Mouse (Mus musculus): ENCODE results near the gene Fkbp9. TPM values are rescaled to one million over a fixed set of nuclear protein-coding genes. Genes with fewer than 3 reads are reported as not detected.

Fkbp9 gene
- polyA plus RNA-seq, 1 experiment from 2014 or later, result 38.0 TPM

GRCm38 (mm10) chr6:56868565-56868964, 36.7 kb downstream of the Fkbp9 start:
- TF ChIP-seq CTCF (IDR thresholded peaks at IDR 0.05; ENCODE audit: low read depth), result no peak
- no peak for ATAC-seq

GRCm38 (mm10) chr6:56870027-56870426, 38.2 kb downstream of the Fkbp9 start:
- no peak for TF ChIP-seq CTCF (IDR thresholded peaks at IDR 0.05; ENCODE audit: low read depth)
- Histone ChIP-seq H3K27ac (ENCODE audit: low read depth, low read length) (no peak overlapping the region), H3K4me2 (replicated peaks; ENCODE audit: low read depth) (no peak overlapping the region), H3K27me3 (replicated peaks; ENCODE audit: control insufficient read depth, insufficient read depth, low read length) (no peaks in the 10 kb centered on the region), H3K36me3 (ENCODE audit: control insufficient read depth, insufficient read depth) (no peaks in the 10 kb centered on the region), H3K4me3 (ENCODE audit: low read depth, low read length) (no peak overlapping the region), H3K9ac (ENCODE audit: low read depth, low read length) (no peak overlapping the region), H3K9me3 (ENCODE audit: control insufficient read depth) (no peaks in the 10 kb centered on the region), H3K4me1 (replicated peaks; ENCODE audit: control insufficient read depth, insufficient read depth, low read length) (no peaks in the 10 kb centered on the region)
- ATAC-seq, result no peak
- 71% methylated on average over 2 of the region's 2 CpGs for WGBS

More at GRCm38 (mm10) chr6:56868565-56868964, 36.7 kb downstream of the Fkbp9 start:
- Histone ChIP-seq H3K36me3 (ENCODE audit: control insufficient read depth, insufficient read depth) (no peaks in the 10 kb centered on the region), H3K4me2 (replicated peaks; ENCODE audit: low read depth) (no peak overlapping the region), H3K27me3 (replicated peaks; ENCODE audit: control insufficient read depth, insufficient read depth, low read length) (no peaks in the 10 kb centered on the region), H3K27ac (ENCODE audit: low read depth, low read length) (no peak overlapping the region), H3K4me1 (replicated peaks; ENCODE audit: control insufficient read depth, insufficient read depth, low read length) (no peaks in the 10 kb centered on the region), H3K4me3 (ENCODE audit: low read depth, low read length) (no peak overlapping the region), H3K9ac (ENCODE audit: low read depth, low read length) (no peak overlapping the region), H3K9me3 (ENCODE audit: control insufficient read depth) (no peaks in the 10 kb centered on the region)
- WGBS, result 56% methylated on average over 8 of the region's 8 CpGs

DNA sequence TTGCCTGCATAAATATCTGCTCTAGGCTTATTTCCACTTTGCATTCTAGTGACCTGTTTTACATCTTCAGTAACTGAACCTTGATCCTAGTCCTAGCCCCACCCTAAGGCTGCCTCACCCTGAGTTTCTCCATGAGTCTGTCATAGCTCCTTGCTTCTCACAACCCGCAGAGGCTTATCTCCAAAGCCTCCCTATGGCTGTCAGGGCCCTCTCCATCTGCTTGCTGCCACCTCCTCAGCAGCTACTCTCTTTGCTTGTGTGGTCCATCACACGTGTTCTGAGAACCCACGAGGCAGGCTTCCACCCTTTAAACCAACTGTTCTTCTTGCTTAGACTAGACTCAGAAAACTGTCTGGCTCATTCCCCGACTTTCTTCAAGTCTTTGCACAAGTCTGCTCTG, 45.0 kb downstream of the Fkbp9 start:
- 62% methylated on average over 4 of the region's 4 CpGs for WGBS
- H3K9ac ChIP-seq (ENCODE audit: low read depth, low read length), result no peak overlapping the region
- H3K4me3 ChIP-seq (ENCODE audit: low read depth, low read length), result no peak overlapping the region
- no peaks in the 10 kb centered on the region for H3K27me3 ChIP-seq (replicated peaks; ENCODE audit: control insufficient read depth, insufficient read depth, low read length)
- peak overlapping the region; percentile 42; the same call in 1 of the 2 replicates for H3K27ac ChIP-seq (ENCODE audit: low read depth, low read length)
- ATAC-seq, result peak; percentile 89
- no peaks in the 10 kb centered on the region; the same call in 1 of the 2 replicates for H3K4me1 ChIP-seq (replicated peaks; ENCODE audit: control insufficient read depth, insufficient read depth, low read length)
- H3K9me3 ChIP-seq (ENCODE audit: control insufficient read depth), result no peaks in the 10 kb centered on the region
- H3K36me3 ChIP-seq (ENCODE audit: control insufficient read depth, insufficient read depth), result peaks cover 5% of the 10 kb centered on the region; the same call in 1 of the 2 replicates
- H3K4me2 ChIP-seq (replicated peaks; ENCODE audit: low read depth), result no peak overlapping the region
- TF ChIP-seq CTCF (IDR thresholded peaks at IDR 0.05; ENCODE audit: low read depth), result no peak

DNA sequence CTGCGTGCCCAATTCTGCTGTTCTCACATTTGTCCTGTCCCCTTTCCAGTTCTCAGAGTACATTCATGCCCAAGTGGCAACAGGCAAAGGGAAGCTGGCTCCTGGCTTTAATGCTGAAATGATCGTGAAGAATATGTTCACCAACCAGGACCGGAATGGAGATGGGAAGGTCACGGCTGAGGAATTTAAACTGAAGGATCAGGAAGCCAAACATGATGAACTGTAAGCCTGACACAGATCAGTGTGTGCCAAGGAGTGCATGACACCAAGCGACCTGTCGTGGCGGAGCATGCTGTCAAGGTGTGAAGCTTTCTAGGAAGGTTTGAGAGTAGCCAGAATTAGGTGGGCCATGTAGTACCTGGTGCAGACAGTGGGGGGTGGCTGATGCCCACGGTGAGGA, 46.1 kb downstream of the Fkbp9 start:
- Histone ChIP-seq H3K4me1 (replicated peaks; ENCODE audit: control insufficient read depth, insufficient read depth, low read length) (no peaks in the 10 kb centered on the region; the same call in 1 of the 2 replicates), H3K27ac (ENCODE audit: low read depth, low read length) (no peak overlapping the region), H3K4me3 (ENCODE audit: low read depth, low read length) (no peak overlapping the region), H3K9me3 (ENCODE audit: control insufficient read depth) (no peaks in the 10 kb centered on the region), H3K36me3 (ENCODE audit: control insufficient read depth, insufficient read depth) (peaks cover 8% of the 10 kb centered on the region; the same call in 1 of the 2 replicates), H3K27me3 (replicated peaks; ENCODE audit: control insufficient read depth, insufficient read depth, low read length) (no peaks in the 10 kb centered on the region), H3K4me2 (replicated peaks; ENCODE audit: low read depth) (no peak overlapping the region), H3K9ac (ENCODE audit: low read depth, low read length) (no peak overlapping the region)
- 93% methylated on average over 8 of the region's 8 CpGs for WGBS
- TF ChIP-seq CTCF (IDR thresholded peaks at IDR 0.05; ENCODE audit: low read depth), result peak; percentile 25; the same call in 1 of the 2 replicates
- ATAC-seq, result no peak

GRCm38 (mm10) chr6:56879352-56879955, 47.6 kb downstream of the Fkbp9 start:
- Histone ChIP-seq H3K4me1 (replicated peaks; ENCODE audit: control insufficient read depth, insufficient read depth, low read length) (no peaks in the 10 kb centered on the region; the same call in 1 of the 2 replicates), H3K4me2 (replicated peaks; ENCODE audit: low read depth) (no peak overlapping the region), H3K4me3 (ENCODE audit: low read depth, low read length) (no peak overlapping the region), H3K9me3 (ENCODE audit: control insufficient read depth) (no peaks in the 10 kb centered on the region), H3K27ac (ENCODE audit: low read depth, low read length) (no peak overlapping the region), H3K36me3 (ENCODE audit: control insufficient read depth, insufficient read depth) (peaks cover 21% of the 10 kb centered on the region), H3K9ac (ENCODE audit: low read depth, low read length) (no peak overlapping the region), H3K27me3 (replicated peaks; ENCODE audit: control insufficient read depth, insufficient read depth, low read length) (no peaks in the 10 kb centered on the region)
- no peak for TF ChIP-seq CTCF (IDR thresholded peaks at IDR 0.05; ENCODE audit: low read depth)
- 35% methylated on average over 1 of the region's 1 CpGs for WGBS
- peak; percentile 73 for ATAC-seq

DNA sequence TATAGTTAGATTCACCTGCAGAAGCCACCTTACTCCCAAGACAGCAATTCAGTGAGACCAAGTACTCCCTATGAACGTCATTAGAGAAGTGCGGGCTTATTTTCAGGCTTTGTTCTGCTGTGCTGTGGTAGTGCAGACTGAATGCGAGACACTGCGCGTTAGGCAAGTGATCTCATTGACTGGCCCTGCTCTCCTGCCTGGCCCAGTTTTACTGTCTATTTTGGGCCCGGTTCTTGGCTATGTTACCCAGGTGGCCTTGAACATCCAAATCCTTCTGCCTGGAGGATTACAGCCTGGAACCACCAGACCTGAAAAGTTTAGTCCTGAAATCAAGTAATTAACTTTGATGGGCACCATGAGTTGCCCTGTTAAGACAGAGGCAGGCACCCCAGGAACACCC, 56.7 kb downstream of the Fkbp9 start:
- WGBS, result 91% methylated on average over 6 of the region's 6 CpGs
- no peak overlapping the region for H3K4me3 ChIP-seq (ENCODE audit: low read depth, low read length)

More for the DNA sequence above, 56.7 kb downstream of the Fkbp9 start:
- H3K9me3 ChIP-seq (ENCODE audit: control insufficient read depth), result no peaks in the 10 kb centered on the region
- H3K27ac ChIP-seq (ENCODE audit: low read depth, low read length), result no peak overlapping the region
- no peaks in the 10 kb centered on the region for H3K27me3 ChIP-seq (replicated peaks; ENCODE audit: control insufficient read depth, insufficient read depth, low read length)
- no peaks in the 10 kb centered on the region for H3K4me1 ChIP-seq (replicated peaks; ENCODE audit: control insufficient read depth, insufficient read depth, low read length)
- no peak overlapping the region for H3K4me2 ChIP-seq (replicated peaks; ENCODE audit: low read depth)
- no peak for TF ChIP-seq CTCF (IDR thresholded peaks at IDR 0.05; ENCODE audit: low read depth)
- ATAC-seq, result no peak
- no peak overlapping the region for H3K9ac ChIP-seq (ENCODE audit: low read depth, low read length)
- H3K36me3 ChIP-seq (ENCODE audit: control insufficient read depth, insufficient read depth), result peaks cover 59% of the 10 kb centered on the region

Data from intestine, postnatal 0 days (tissue).